Comparison of ENCODE assay signal across 24 mouse cellular contexts in genomic region chr1:98279446-98280048, GRCm38 (mm10).
DNase-seq lines count a peak whose midpoint lies in the region; ATAC-seq and TF ChIP-seq lines count a peak whose summit lies in the region.
"Had no signal": no experiment of that assay in that cellular context is flagged by ENCODE, and none has a peak within 500 bp of the region (broad histone marks: within the 10 kb centered on the region; RNA-seq: fewer than 3 reads in every experiment).

No protein-coding gene starts in this region.

- H3K9me3 ChIP-seq in heart, embryonic 12.5 days (replicated peaks): peaks cover 3% of the 10 kb centered on the region; the same call in 1 of the 2 replicates
- H3K9me3 ChIP-seq in heart, embryonic 13.5 days: no peaks in the 10 kb centered on the region
- H3K9me3 ChIP-seq in heart, postnatal 0 days (replicated peaks; ENCODE audit: control insufficient read depth, low read length): no peaks in the 10 kb centered on the region
- H3K9me3 ChIP-seq in embryonic facial prominence, embryonic 10.5 days: no peaks in the 10 kb centered on the region
- H3K9me3 ChIP-seq: forebrain, embryonic 10.5 days; hindbrain, embryonic 13.5 days; kidney, embryonic 15.5 days; limb, embryonic 12.5 days; midbrain, embryonic 15.5 days; neural tube, embryonic 13.5 days had no signal

- no peak for TF ChIP-seq CTCF in heart, postnatal 0 days (IDR thresholded peaks at IDR 0.05; ENCODE audit: low read depth)

- H3K27ac ChIP-seq in heart, embryonic 12.5 days (ENCODE audit: poor library complexity, severe bottlenecking): peak overlapping the region; percentile 16; the same call in 1 of the 2 replicates
- H3K27ac ChIP-seq in heart, embryonic 13.5 days (replicated peaks): peak overlapping the region; percentile 34
- H3K27ac ChIP-seq in heart, postnatal 0 days (ENCODE audit: low read depth): peak overlapping the region; percentile 83
- no peak overlapping the region for H3K27ac ChIP-seq in embryonic facial prominence, embryonic 10.5 days (replicated peaks)
- H3K27ac ChIP-seq: forebrain, embryonic 10.5 days; gastrocnemius, adult 2 months; kidney, embryonic 15.5 days; limb, embryonic 12.5 days had no signal

- TF ChIP-seq EP300 in heart, postnatal 0 days (IDR thresholded peaks at IDR 0.05; ENCODE audit: low read depth): peak; percentile 98

- H3K36me3 ChIP-seq in heart, embryonic 12.5 days: no peaks in the 10 kb centered on the region
- H3K36me3 ChIP-seq in heart, embryonic 13.5 days: no peaks in the 10 kb centered on the region
- no peaks in the 10 kb centered on the region for H3K36me3 ChIP-seq in heart, postnatal 0 days (replicated peaks; ENCODE audit: control insufficient read depth, insufficient read depth, low read length)
- no peaks in the 10 kb centered on the region for H3K36me3 ChIP-seq in embryonic facial prominence, embryonic 10.5 days (replicated peaks)
- H3K36me3 ChIP-seq: forebrain, embryonic 10.5 days; hindbrain, embryonic 13.5 days; kidney, embryonic 15.5 days; limb, embryonic 12.5 days; midbrain, embryonic 15.5 days; neural tube, embryonic 13.5 days had no signal

- H3K9ac ChIP-seq in heart, embryonic 12.5 days: no peak overlapping the region
- no peak overlapping the region for H3K9ac ChIP-seq in heart, embryonic 13.5 days
- H3K9ac ChIP-seq in heart, postnatal 0 days (replicated peaks; ENCODE audit: low read depth, low read length): no peak overlapping the region
- H3K9ac ChIP-seq: hindbrain, embryonic 13.5 days; kidney, embryonic 15.5 days; limb, embryonic 12.5 days; liver, postnatal 0 days; midbrain, embryonic 15.5 days; neural tube, embryonic 13.5 days had no signal

- peaks cover 14% of the 10 kb centered on the region for H3K4me1 ChIP-seq in heart, embryonic 12.5 days (replicated peaks)
- peaks cover 23% of the 10 kb centered on the region for H3K4me1 ChIP-seq in heart, embryonic 13.5 days
- 0 out of 2 replicates have a peak, but pooled peaks cover 5% of the 10 kb centered on the region for H3K4me1 ChIP-seq in heart, postnatal 0 days (ENCODE audit: control insufficient read depth, insufficient read depth)
- H3K4me1 ChIP-seq in embryonic facial prominence, embryonic 10.5 days: no peaks in the 10 kb centered on the region
- H3K4me1 ChIP-seq: forebrain, embryonic 10.5 days; kidney, embryonic 15.5 days; limb, embryonic 12.5 days had no signal

- peak; percentile 39 for ATAC-seq in frontal cortex, adult (ENCODE audit: low TSS enrichment)
- ATAC-seq in heart, embryonic 12.5 days (ENCODE audit: insufficient number of reproducible peaks, low FRiP score): no peak
- ATAC-seq in heart, embryonic 13.5 days (ENCODE audit: extremely low read depth, insufficient number of reproducible peaks, low FRiP score, low TSS enrichment): no peak
- ATAC-seq in heart, postnatal 0 days (ENCODE audit: insufficient read depth, low read depth): peak; percentile 95
- ATAC-seq: CD4-positive, CD25-positive, alpha-beta regulatory T cell, adult 4 months; liver, postnatal 0 days; midbrain, embryonic 15.5 days had no signal

- no peaks in the 10 kb centered on the region for H3K27me3 ChIP-seq in heart, embryonic 12.5 days (replicated peaks)
- no peaks in the 10 kb centered on the region for H3K27me3 ChIP-seq in heart, embryonic 13.5 days (replicated peaks)
- no peaks in the 10 kb centered on the region for H3K27me3 ChIP-seq in heart, postnatal 0 days (ENCODE audit: control insufficient read depth, insufficient read depth, low read length)
- no peaks in the 10 kb centered on the region for H3K27me3 ChIP-seq in embryonic facial prominence, embryonic 10.5 days (replicated peaks; ENCODE audit: low read depth, poor library complexity, severe bottlenecking)
- H3K27me3 ChIP-seq: hindbrain, embryonic 13.5 days; kidney, embryonic 15.5 days; limb, embryonic 12.5 days; midbrain, embryonic 15.5 days; neural tube, embryonic 13.5 days had no signal

- no peak for DNase-seq in frontal cortex, postnatal 36 days (ENCODE audit: low spot score in 2 of 2)
- DNase-seq in heart, postnatal 4 days: no peak
- peak; percentile 92 for DNase-seq in heart, postnatal 0 days (ENCODE audit: low spot score)
- no peak for DNase-seq in embryonic facial prominence, embryonic 10.5 days (ENCODE audit: low spot score)
- DNase-seq: adrenal gland, postnatal 36 days; cerebellum, adult 9-10 months; gastrocnemius, adult 2 months; kidney, adult 11 months; liver, postnatal 0 days; retina, postnatal 1 day; right cerebral cortex, postnatal 25 days; spleen, adult 18-20 months had no signal

- H3K4me2 ChIP-seq in heart, embryonic 12.5 days: no peak overlapping the region
- H3K4me2 ChIP-seq in heart, embryonic 13.5 days: peak overlapping the region; percentile 10; the same call in 1 of the 2 replicates
- no peak overlapping the region for H3K4me2 ChIP-seq in heart, postnatal 0 days (ENCODE audit: low read depth, low read length)
- H3K4me2 ChIP-seq: hindbrain, embryonic 13.5 days; kidney, embryonic 15.5 days; limb, embryonic 12.5 days; liver, embryonic 11.5 days; midbrain, embryonic 15.5 days; neural tube, embryonic 13.5 days had no signal

- no peak overlapping the region for H3K4me3 ChIP-seq in heart, embryonic 12.5 days
- H3K4me3 ChIP-seq in heart, embryonic 13.5 days: no peak overlapping the region
- no peak overlapping the region for H3K4me3 ChIP-seq in heart, postnatal 0 days (ENCODE audit: low read depth, low read length)
- no peak overlapping the region for H3K4me3 ChIP-seq in embryonic facial prominence, embryonic 10.5 days
- H3K4me3 ChIP-seq: forebrain, embryonic 10.5 days; gastrocnemius, adult 2 months; hindbrain, embryonic 13.5 days; kidney, embryonic 15.5 days; limb, embryonic 12.5 days; midbrain, embryonic 15.5 days; myocyte; neural tube, embryonic 13.5 days had no signal

- WGBS in heart, embryonic 12.5 days: 43% methylated on average over 2 of the region's 2 CpGs
- 34% methylated on average over 2 of the region's 2 CpGs for WGBS in heart, embryonic 13.5 days
- WGBS in heart, postnatal 0 days: 22% methylated on average over 2 of the region's 2 CpGs
- 81% methylated on average over 2 of the region's 2 CpGs for WGBS in embryonic facial prominence, embryonic 10.5 days

Comparison
In these comparisons a context has a peak if more than half of its experiments do, and no peak if none do; other contexts are left out.
1. ATAC-seq: peak in frontal cortex, adult (single experiment) and heart, postnatal 0 days (single experiment); none in heart, embryonic 12.5 days (single experiment) and heart, embryonic 13.5 days (single experiment).